Mouse (Mus musculus): ENCODE results near the gene Rnaseh2b.

The Rnaseh2b gene

DNA sequence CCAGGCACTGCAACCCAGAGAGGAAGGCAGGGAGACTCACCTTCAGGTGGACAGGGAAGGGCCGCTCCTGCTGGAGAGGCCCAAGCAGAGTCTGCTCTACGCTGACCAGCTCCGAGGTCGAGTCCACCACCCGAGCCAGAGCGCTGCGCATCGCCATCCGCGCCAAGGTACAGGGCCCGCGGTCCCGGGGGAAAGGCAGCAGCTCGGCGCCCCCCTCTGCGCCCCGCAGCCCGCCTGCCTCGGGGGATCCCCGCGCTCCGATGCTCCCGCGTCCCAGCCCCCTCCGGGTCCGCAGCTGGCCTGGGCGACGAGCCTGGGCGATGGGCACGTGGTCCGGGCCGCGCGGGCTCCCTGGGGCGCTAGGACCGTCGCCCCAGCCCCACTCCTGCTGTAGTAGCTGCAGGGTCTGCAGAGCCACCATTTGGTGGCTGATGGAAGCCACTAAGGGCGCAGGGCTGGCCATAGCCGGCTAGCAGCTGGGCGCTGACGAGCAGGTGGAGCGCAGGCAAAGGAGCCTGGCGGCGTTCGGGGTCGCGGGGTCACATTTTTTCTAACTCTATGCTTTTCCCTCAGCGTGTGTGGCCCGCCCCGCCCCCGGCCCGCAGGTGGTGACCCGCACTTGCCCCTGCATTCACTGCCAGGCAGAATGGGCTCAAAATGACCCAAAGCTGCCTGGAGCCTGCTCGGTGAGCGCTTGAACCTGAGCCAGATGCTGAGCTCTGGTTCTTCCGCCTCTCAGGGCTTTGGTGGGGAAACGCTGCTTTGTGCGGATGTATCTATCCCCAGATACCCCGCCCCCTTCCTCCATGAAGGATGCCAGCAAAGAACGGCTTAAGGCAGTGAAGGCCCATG lies at the start of gene Rnaseh2b, which contains the start of gene Dleu7:
Gene Rnaseh2b (plus strand): TSS at position 102 of the 852 bp plus-strand sequence.
Gene Dleu7 (minus strand): TSS at position 560 of the 852 bp plus-strand sequence.
- in situ Hi-C loops (cut with MboI; ENCODE audit: low sequenced_read_pairs), result no loop called here

DNA sequence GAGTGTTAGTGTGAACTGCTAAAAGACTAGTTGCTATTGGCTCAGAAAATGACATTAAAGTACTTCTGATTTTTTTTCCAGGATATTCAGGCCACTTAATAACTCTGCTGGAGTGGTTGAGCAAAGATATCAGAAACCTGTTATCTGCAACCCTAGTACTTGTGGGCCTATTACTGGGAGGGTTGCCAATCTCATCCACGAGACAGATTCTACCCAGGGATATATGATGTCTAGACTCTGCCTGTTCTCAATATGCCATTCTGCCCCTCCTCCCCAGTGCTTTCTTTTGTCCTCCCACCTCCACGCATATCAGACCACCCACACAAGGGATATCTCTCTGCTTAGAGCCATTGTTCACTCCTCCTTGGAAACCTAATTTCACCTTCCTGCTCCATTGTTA lies 48.9 kb upstream of the Rnaseh2b start:
- in situ Hi-C loops (cut with MboI; ENCODE audit: low sequenced_read_pairs), result loop anchor here (25.0 kb wide), 1 partner anchor 681 kb away; the partner anchor contains the start of gene Spryd7

DNA sequence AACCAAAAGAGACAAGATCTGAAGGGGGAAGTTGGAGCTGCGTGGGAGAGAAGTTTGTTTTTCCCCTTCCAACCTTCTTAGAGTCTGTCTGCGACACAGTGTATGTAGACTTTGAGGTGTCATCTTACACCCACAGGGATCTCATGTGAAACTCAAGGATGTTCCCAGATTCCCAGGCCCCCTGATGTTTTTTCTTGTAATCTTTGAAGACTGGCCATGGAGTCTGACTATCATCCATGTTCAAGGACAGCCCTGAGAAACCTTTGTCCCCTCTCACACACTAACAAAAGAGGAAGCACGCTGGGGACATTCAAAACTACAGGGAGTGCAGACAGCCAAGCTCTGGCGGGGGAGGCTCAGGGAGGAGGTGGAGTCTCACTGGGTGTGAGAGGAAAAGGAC lies 46.8 kb upstream of the Rnaseh2b start:
- in situ Hi-C loops (cut with MboI; ENCODE audit: low sequenced_read_pairs), result loop anchor here (25.0 kb wide), 1 partner anchor 683 kb away; the partner anchor contains the start of gene Spryd7

DNA sequence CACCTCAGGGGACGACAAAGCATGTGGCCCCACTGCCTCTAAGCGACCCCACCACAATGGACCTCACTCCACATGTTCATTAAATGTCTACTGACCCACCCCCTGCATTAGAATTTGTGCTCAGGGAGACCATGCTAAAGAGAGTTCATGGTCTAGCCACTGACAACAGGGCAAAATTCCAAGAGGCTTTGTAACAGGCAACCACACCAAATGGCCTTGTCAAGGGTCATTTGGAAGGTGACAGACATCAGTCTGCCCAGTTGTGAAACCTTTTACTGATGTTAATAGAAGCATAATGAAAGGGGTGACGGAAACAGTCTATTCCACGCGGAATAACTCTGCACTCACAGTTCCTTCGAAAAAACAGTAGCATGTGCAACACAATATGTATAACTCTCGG lies 44.0 kb upstream of the Rnaseh2b start:
- in situ Hi-C loops (cut with MboI; ENCODE audit: low sequenced_read_pairs), result loop anchor here (25.0 kb wide), 1 partner anchor 686 kb away; the partner anchor contains the start of gene Spryd7

- in situ Hi-C loops (cut with MboI; ENCODE audit: low sequenced_read_pairs), result loop anchor here (25.0 kb wide), 1 partner anchor 686 kb away; the partner anchor contains the start of gene Spryd7
Observed at GRCm38 (mm10) chr14:62248796-62249195, 43.6 kb upstream of the Rnaseh2b start.

DNA sequence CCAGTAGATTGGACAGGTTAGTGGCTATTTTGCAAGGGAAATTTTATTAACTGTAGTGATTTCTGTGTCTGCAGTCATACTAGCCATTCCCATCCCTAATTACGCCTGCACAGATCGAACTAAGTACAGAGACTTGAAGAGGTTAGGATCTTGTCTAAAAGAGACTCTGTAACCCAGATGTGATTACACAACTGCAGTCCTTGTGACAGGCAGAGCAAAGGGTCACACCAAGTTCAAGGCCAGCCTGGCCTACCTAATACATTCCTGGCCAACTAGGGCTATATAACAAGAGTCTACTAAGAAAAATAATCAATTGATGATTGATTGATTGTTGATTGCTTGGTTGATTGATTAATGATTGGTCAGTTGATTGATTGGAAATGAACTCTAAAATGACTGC lies 43.1 kb upstream of the Rnaseh2b start:
- in situ Hi-C loops (cut with MboI; ENCODE audit: low sequenced_read_pairs), result loop anchor here (25.0 kb wide), 1 partner anchor 687 kb away; the partner anchor contains the start of gene Spryd7

DNA sequence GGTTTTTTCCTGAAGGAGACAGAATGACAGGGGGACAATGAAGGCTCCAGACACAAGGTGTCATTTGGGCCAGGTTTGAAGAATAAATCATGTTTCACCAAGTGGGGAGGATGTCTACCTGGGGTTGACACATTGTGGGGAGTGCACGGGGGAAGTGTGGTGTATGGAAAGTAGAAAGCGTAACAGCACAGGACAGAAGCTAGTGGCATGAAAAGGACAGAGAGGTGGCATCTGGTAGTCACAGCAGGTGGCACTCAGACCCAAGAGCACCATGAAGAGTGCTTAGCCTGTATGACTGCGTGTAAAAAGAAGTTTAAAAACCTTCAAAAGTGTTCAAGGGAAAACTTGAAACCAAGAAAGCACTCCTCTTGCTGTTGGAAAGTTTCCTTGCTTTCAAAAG lies 42.3 kb upstream of the Rnaseh2b start:
- in situ Hi-C loops (cut with MboI; ENCODE audit: low sequenced_read_pairs), result loop anchor here (10.0 kb wide), 1 partner anchor 205 kb away; the partner anchor contains the start of gene Gucy1b2

DNA sequence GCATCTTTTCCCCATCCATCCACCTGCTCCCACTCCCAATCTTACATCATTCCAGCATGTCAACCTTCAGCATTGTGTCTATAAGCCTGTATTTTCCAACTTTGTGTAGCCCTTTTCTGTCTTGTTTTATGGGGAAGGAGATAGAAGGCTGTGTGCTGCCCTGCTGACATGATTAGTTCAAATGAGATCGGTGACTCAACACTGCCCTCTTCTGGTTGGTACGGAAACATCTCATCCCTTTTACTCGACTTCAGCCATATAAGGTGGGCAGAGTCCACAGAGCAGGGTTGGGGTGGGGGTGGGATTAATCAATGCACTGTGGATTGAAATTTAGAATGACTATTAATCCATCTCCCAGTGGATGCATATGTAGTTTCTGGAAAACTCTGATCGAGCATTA lies 40.4 kb upstream of the Rnaseh2b start:
- in situ Hi-C loops (cut with MboI; ENCODE audit: low sequenced_read_pairs), result loop anchor here (10.0 kb wide), 1 partner anchor 203 kb away; the partner anchor contains the start of gene Gucy1b2

GRCm38 (mm10) chr14:62254371-62254770 lies 38.0 kb upstream of the Rnaseh2b start:
- in situ Hi-C loops (cut with MboI; ENCODE audit: low sequenced_read_pairs), result loop anchor here (10.0 kb wide), 1 partner anchor 200 kb away; the partner anchor contains the start of gene Gucy1b2

GRCm38 (mm10) chr14:62256066-62256465 lies 36.3 kb upstream of the Rnaseh2b start:
- in situ Hi-C loops (cut with MboI; ENCODE audit: low sequenced_read_pairs), result loop anchor here (10.0 kb wide), 1 partner anchor 199 kb away; the partner anchor contains the start of gene Gucy1b2

- in situ Hi-C loops (cut with MboI; ENCODE audit: low sequenced_read_pairs), result loop anchor here (10.0 kb wide), 1 partner anchor 197 kb away; the partner anchor contains the start of gene Gucy1b2
Observed at GRCm38 (mm10) chr14:62258125-62258524, 34.3 kb upstream of the Rnaseh2b start.

- in situ Hi-C loops (cut with MboI; ENCODE audit: low sequenced_read_pairs), result loop anchor here (10.0 kb wide), 1 partner anchor 196 kb away; the partner anchor contains the start of gene Gucy1b2
Observed at GRCm38 (mm10) chr14:62258978-62259536, 33.3 kb upstream of the Rnaseh2b start.

DNA sequence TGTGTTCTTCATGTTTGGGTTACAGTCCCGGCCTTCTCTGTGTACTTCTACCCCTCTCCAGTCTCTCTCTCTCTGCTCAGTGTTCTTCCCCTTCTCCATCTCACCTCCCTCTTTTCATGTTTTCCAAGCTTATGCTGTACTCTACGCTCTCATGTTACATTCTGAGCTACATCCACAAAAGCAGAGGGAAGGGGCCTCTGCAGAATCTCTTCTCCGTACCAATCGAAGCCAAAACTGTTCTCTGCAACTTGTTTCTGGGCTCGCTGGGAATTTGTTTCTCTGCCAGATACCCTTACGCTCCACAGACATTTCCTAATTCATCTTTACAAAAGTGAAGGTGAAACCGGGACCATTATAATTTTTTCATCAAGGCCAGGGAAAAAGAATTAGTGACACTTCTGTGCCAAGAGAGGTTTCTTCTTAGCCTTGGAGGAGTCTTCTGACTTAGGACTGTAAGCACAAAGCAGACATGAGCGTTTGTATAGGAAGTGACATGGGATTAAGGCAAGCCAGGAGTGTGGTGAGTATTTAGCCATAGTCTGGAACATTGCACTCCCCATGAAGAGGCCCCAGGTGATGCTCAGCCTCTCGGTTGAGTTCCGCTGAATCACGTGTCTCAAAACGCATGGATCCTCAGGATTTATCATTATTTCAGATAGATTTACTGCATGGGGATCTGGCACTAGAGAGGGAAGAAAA lies 21.5 kb upstream of the Rnaseh2b start:
- in situ Hi-C loops (cut with MboI; ENCODE audit: low sequenced_read_pairs), result no loop called here

DNA sequence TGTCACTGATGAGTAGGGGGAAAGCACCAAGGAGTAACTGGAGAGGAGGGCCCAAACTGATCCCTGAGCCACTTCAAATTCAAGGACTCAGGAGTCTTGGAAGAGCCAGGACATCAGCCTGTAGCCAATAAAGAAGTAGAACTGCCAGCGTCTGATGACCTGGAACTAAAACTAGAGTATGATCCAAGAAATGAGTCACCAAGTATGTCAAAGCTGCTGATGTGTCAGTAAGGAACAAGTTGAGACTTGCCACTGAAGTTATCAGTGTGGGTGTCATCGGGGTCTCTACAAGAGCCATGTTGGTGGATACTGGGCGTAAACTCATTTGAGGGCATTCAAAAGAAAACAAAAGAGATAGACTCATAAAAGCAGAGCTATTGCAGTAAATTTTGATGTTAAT lies 18.8 kb upstream of the Rnaseh2b start:
- in situ Hi-C loops (cut with MboI; ENCODE audit: low sequenced_read_pairs), result no loop called here

- in situ Hi-C loops (cut with MboI; ENCODE audit: low sequenced_read_pairs), result no loop called here
Observed at GRCm38 (mm10) chr14:62282974-62283373, 9.4 kb upstream of the Rnaseh2b start.

DNA sequence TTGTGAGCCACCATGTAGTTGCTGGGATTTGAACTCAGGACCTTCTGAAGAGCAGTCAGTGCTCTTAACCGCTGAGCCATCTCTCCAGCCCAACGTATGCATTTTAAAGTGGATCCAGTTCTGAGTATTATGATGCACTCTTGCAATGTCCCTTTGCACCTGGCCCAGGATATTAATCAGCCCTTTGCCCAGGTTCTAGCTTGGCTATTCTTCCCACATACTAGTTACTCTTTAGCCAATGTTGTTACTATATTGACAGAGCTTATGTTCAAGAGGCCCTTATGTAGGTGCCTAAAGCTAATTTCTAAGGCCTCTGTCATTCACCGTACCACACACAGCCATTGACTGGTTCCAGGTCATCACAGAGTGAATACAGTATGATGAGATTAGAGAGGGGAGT lies 3.7 kb upstream of the Rnaseh2b start:
- in situ Hi-C loops (cut with MboI; ENCODE audit: low sequenced_read_pairs), result no loop called here

- in situ Hi-C loops (cut with MboI; ENCODE audit: low sequenced_read_pairs), result no loop called here
Observed at GRCm38 (mm10) chr14:62291406-62291987, 892 bp upstream of the Rnaseh2b start.

DNA sequence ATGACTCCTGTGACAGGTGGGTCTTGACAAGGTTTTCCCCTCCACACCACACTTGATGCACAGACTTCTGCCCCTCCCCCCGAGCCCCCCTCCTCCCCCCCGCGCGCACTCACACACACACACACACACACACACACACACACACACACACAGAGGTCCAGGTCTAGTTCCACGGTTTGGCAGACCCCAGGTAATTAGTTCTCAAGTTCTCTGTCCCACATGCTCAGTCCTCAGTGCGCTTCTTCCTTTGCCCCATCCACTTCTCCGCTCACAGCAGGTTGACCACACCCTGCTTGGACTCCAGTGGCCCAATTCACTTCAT lies 262 bp upstream of the Rnaseh2b start:
- in situ Hi-C loops (cut with MboI; ENCODE audit: low sequenced_read_pairs), result no loop called here

GRCm38 (mm10) chr14:62298808-62299207 lies 6.4 kb downstream of the Rnaseh2b start:
- in situ Hi-C loops (cut with MboI; ENCODE audit: low sequenced_read_pairs), result no loop called here

DNA sequence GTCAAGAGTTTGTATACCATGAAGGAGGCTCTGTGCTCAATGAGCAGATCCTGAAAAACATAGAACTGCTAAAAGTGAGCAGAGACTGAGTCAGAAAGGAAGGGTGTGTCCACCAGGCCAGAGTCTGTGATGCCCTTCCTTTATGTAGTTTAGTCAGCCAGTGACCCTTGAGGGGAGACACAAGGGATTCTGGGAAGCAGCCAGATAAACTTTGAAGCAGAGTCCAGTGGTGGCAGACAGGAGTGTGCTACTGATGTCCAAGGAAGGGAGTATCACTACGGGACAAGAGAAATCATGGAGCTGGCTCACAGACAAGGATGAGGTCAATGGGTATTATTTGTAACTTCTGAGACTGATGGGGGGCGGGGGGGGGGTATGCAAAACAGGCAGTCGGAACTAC lies 7.6 kb downstream of the Rnaseh2b start:
- in situ Hi-C loops (cut with MboI; ENCODE audit: low sequenced_read_pairs), result no loop called here

DNA sequence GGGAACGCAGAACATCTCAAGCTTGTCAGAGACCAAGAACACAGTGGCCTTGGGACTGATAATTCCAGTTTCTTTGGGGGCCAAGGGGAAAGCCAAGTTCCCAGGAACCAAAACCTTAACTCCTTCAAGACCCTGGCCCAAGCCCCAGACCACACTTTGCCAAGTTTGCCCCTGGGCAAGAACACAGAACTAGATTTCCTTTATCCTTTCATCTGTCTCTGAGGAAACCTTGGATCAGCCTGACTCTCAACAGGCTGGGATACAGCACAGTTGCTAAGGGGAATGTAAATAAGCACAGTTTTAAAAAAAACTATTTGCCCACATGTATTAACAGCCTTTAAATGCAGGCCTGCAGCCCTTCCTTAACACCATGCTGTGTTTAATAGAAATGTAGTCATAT lies 15.2 kb downstream of the Rnaseh2b start:
- in situ Hi-C loops (cut with MboI; ENCODE audit: low sequenced_read_pairs), result no loop called here

Data from CH12F3 (cell line).